ENCODE assay signal across 33 mouse cellular contexts in genomic region chr6:149243384-149243783, GRCm38 (mm10). TPM values are rescaled to one million over a fixed set of nuclear protein-coding genes. Genes with fewer than 3 reads are reported as not detected.
DNase-seq lines count a peak whose midpoint lies in the region; ATAC-seq and TF ChIP-seq lines count a peak whose summit lies in the region.
"Had no signal": no experiment of that assay in that cellular context is flagged by ENCODE, and none has a peak within 500 bp of the region (broad histone marks: within the 10 kb centered on the region; RNA-seq: fewer than 3 reads in every experiment).

No protein-coding gene starts in this region.

- H3K4me3 ChIP-seq in MEL (ENCODE audit: control insufficient read depth in 1 of 2, insufficient read depth in 1 of 2, low read depth in 2 of 2, low read length in 2 of 2): no peak overlapping the region
- no peak overlapping the region for H3K4me3 ChIP-seq in liver, embryonic 13.5 days (replicated peaks)
- H3K4me3 ChIP-seq in small intestine, adult 2 months (ENCODE audit: low read depth, low read length): no peak overlapping the region
- no peak overlapping the region for H3K4me3 ChIP-seq in forebrain, postnatal 0 days (ENCODE audit: low read depth, low read length)
- H3K4me3 ChIP-seq: embryonic facial prominence, embryonic 13.5 days; erythroblast, embryonic 14.5 days; forebrain, embryonic 13.5 days; heart, embryonic 10.5 days; hindbrain, embryonic 13.5 days; kidney, embryonic 15.5 days; layer of hippocampus, adult 2 months; myocyte; neural tube, embryonic 13.5 days had no signal

- ATAC-seq in erythroid progenitor cell, adult 5-6 weeks (replicated peaks; ENCODE audit: low FRiP score, poor library complexity, severe bottlenecking): 0 out of 2 replicates have a peak, but pooled peaks have one; percentile 47
- peak; percentile 70 for ATAC-seq in liver, embryonic 13.5 days (ENCODE audit: low read depth)
- no peak for ATAC-seq in forebrain, postnatal 0 days
- no peak for ATAC-seq in monocyte, adult 5-6 weeks (replicated peaks; ENCODE audit: insufficient number of reproducible peaks, low FRiP score, low TSS enrichment, poor library complexity, severe bottlenecking)
- ATAC-seq: forebrain, embryonic 13.5 days; midbrain, embryonic 16.5 days had no signal

- no peaks in the 10 kb centered on the region for H3K27me3 ChIP-seq in MEL (ENCODE audit: control insufficient read depth in 1 of 2, insufficient read depth in 2 of 2, low read length in 2 of 2)
- no peaks in the 10 kb centered on the region for H3K27me3 ChIP-seq in liver, embryonic 13.5 days
- H3K27me3 ChIP-seq in small intestine, adult 2 months (ENCODE audit: control insufficient read depth, insufficient read depth, low read length): no peaks in the 10 kb centered on the region
- no peaks in the 10 kb centered on the region for H3K27me3 ChIP-seq in forebrain, postnatal 0 days (ENCODE audit: insufficient read depth, low read length)
- H3K27me3 ChIP-seq: CH12.LX; embryonic facial prominence, embryonic 13.5 days; forebrain, embryonic 13.5 days; hindbrain, embryonic 13.5 days; kidney, embryonic 15.5 days; neural tube, embryonic 13.5 days had no signal

- WGBS in liver, embryonic 13.5 days (ENCODE audit: insufficient replicate concordance): 56% methylated on average over 7 of the region's 7 CpGs
- WGBS in small intestine, adult 2 months: 55% methylated on average over 7 of the region's 7 CpGs
- WGBS in forebrain, postnatal 0 days: 93% methylated on average over 7 of the region's 7 CpGs

- no peak for DNase-seq in MEL (ENCODE audit: low read depth, low spot score)
- DNase-seq in liver, embryonic 13.5 days: no peak
- DNase-seq in natural killer cell, adult 2 months (ENCODE audit: low spot score in 2 of 2): no peak
- DNase-seq in forebrain, postnatal 0 days: no peak
- DNase-seq: adrenal gland, postnatal 14 days; cerebellum, adult 11-12 months; cerebellum, adult 9-11 months; gastrocnemius, postnatal 14 days; heart, adult 11 months; heart, postnatal 36 days; kidney, adult 18-20 months; kidney, postnatal 25 days; left cerebral cortex, postnatal 4 days; lung, embryonic 14.5 days; lung, postnatal 14 days; right cerebral cortex, postnatal 4 days; thymus, adult 2 months; thymus, postnatal 4 days had no signal

- TF ChIP-seq RAD21 in MEL (IDR thresholded peaks at IDR 0.05; ENCODE audit: low read depth, low read length): no peak

- H3K4me2 ChIP-seq in liver, embryonic 13.5 days: no peak overlapping the region
- no peak overlapping the region for H3K4me2 ChIP-seq in forebrain, postnatal 0 days (ENCODE audit: low read depth)
- H3K4me2 ChIP-seq: embryonic facial prominence, embryonic 13.5 days; forebrain, embryonic 13.5 days; hindbrain, embryonic 13.5 days; kidney, embryonic 15.5 days; lung, embryonic 14.5 days; midbrain, embryonic 11.5 days; neural tube, embryonic 13.5 days had no signal

- no peaks in the 10 kb centered on the region for H3K36me3 ChIP-seq in MEL (ENCODE audit: control insufficient read depth in 1 of 2, insufficient read depth in 2 of 2, low read length in 2 of 2)
- H3K36me3 ChIP-seq in liver, embryonic 13.5 days: peaks cover 4% of the 10 kb centered on the region; the same call in 1 of the 2 replicates
- no peaks in the 10 kb centered on the region for H3K36me3 ChIP-seq in small intestine, adult 2 months (ENCODE audit: control insufficient read depth, insufficient read depth, low read length)
- no peaks in the 10 kb centered on the region for H3K36me3 ChIP-seq in forebrain, postnatal 0 days (ENCODE audit: insufficient read depth)
- H3K36me3 ChIP-seq: embryonic facial prominence, embryonic 13.5 days; heart, embryonic 10.5 days; hindbrain, embryonic 13.5 days; kidney, embryonic 15.5 days; neural tube, embryonic 13.5 days had no signal

- no peaks in the 10 kb centered on the region for H3K79me2 ChIP-seq in MEL (ENCODE audit: control insufficient read depth, insufficient read depth, low read length, poor library complexity)

- H3K4me1 ChIP-seq in MEL (ENCODE audit: control insufficient read depth in 1 of 2, insufficient read depth in 2 of 2, low read length in 2 of 2): no peaks in the 10 kb centered on the region
- H3K4me1 ChIP-seq in liver, embryonic 13.5 days (replicated peaks): no peaks in the 10 kb centered on the region
- 0 out of 2 replicates have a peak, but pooled peaks cover 2% of the 10 kb centered on the region for H3K4me1 ChIP-seq in small intestine, adult 2 months (ENCODE audit: control insufficient read depth, insufficient read depth, insufficient read length, low read length)
- H3K4me1 ChIP-seq in forebrain, postnatal 0 days (ENCODE audit: insufficient read depth): no peaks in the 10 kb centered on the region
- H3K4me1 ChIP-seq: embryonic facial prominence, embryonic 13.5 days; forebrain, embryonic 13.5 days; hindbrain, embryonic 13.5 days; kidney, embryonic 15.5 days; neural tube, embryonic 13.5 days had no signal

- H3K9me3 ChIP-seq in MEL (replicated peaks; ENCODE audit: insufficient read depth, low read length): no peaks in the 10 kb centered on the region
- peaks cover 19% of the 10 kb centered on the region for H3K9me3 ChIP-seq in liver, embryonic 13.5 days (replicated peaks)
- H3K9me3 ChIP-seq in forebrain, postnatal 0 days (ENCODE audit: low read length): 0 out of 2 replicates have a peak, but pooled peaks cover 3% of the 10 kb centered on the region
- H3K9me3 ChIP-seq: neural tube, embryonic 13.5 days had no signal

- H3K27ac ChIP-seq in MEL (ENCODE audit: control insufficient read depth, low read depth, low read length): no peak overlapping the region
- H3K27ac ChIP-seq in liver, embryonic 13.5 days: no peak overlapping the region
- peak overlapping the region; percentile 12; the same call in 1 of the 2 replicates for H3K27ac ChIP-seq in small intestine, adult 2 months (ENCODE audit: insufficient read depth, low read depth, low read length)
- no peak overlapping the region for H3K27ac ChIP-seq in forebrain, postnatal 0 days (ENCODE audit: low read depth, low read length)
- H3K27ac ChIP-seq: embryonic facial prominence, embryonic 13.5 days; forebrain, embryonic 13.5 days; heart, embryonic 10.5 days; hindbrain, embryonic 13.5 days; kidney, embryonic 15.5 days; layer of hippocampus, adult 2 months; neural tube, embryonic 13.5 days had no signal

- TF ChIP-seq EP300 in MEL (IDR thresholded peaks at IDR 0.05; ENCODE audit: low read depth in 1 of 2, low read length in 2 of 2): peak in 1 of 2 experiments; percentile 17; a peak in 2 of 4 replicates

- TF ChIP-seq CTCF in MEL (IDR thresholded peaks at IDR 0.05 in 2 of 3, conservative IDR thresholded peaks at IDR 0.05 in 1 of 3; ENCODE audit: control insufficient read depth in 1 of 3, insufficient read depth in 1 of 3, low read depth in 2 of 3, low read length in 3 of 3, poor library complexity in 1 of 3, severe bottlenecking in 1 of 3): no peak
- TF ChIP-seq CTCF in small intestine, adult 2 months (IDR thresholded peaks at IDR 0.05; ENCODE audit: extremely low read depth, insufficient read length, insufficient replicate concordance, low read depth, low read length): no peak
- no peak for TF ChIP-seq CTCF in forebrain, postnatal 0 days (IDR thresholded peaks at IDR 0.05; ENCODE audit: low read depth)

- no peak for TF ChIP-seq POLR2A in MEL (IDR thresholded peaks at IDR 0.05; ENCODE audit: control insufficient read depth in 1 of 2, insufficient read depth in 1 of 2, low read depth in 1 of 2, low read length in 2 of 2, poor library complexity in 1 of 2)
- TF ChIP-seq POLR2A in small intestine, adult 2 months (IDR thresholded peaks at IDR 0.05; ENCODE audit: low read depth, low read length): no peak

- no peak overlapping the region for H3K9ac ChIP-seq in MEL (ENCODE audit: control insufficient read depth, low read depth, low read length, poor library complexity, severe bottlenecking)
- H3K9ac ChIP-seq in liver, embryonic 13.5 days: no peak overlapping the region
- no peak overlapping the region for H3K9ac ChIP-seq in forebrain, postnatal 0 days
- H3K9ac ChIP-seq: embryonic facial prominence, embryonic 13.5 days; forebrain, embryonic 13.5 days; hindbrain, embryonic 13.5 days; kidney, embryonic 15.5 days; lung, embryonic 14.5 days; neural tube, embryonic 13.5 days had no signal

TF ChIP-seq in MEL, 35 proteins besides CTCF, POLR2A, EP300 and RAD21:
- TF ChIP-seq TBP (IDR thresholded peaks at IDR 0.05; ENCODE audit: low read depth, low read length) (no peak), TAL1 (IDR thresholded peaks at IDR 0.05; ENCODE audit: low read length) (peak; percentile 60), TCF12 (IDR thresholded peaks at IDR 0.05; ENCODE audit: low read depth, low read length) (peak; percentile 8; the same call in 1 of the 2 replicates)
TF ChIP-seq in MEL: peak in this region for 2.

RNA-seq across cellular contexts. Expression of gene Amn1, which starts 54.9 kb away (rescaled TPM):
- total RNA-seq in MEL (2012; rRNA removed): 2.7 and 4.4 TPM in 2 replicates
- 1 to 10 TPM in 1 of 2 experiments, not detected in 1; 2.7 TPM for polyA plus RNA-seq in MEL (2012; ENCODE audit: insufficient read depth in 1 of 2, insufficient read length in 2 of 2, low read depth in 1 of 2, low replicate concordance in 2 of 2, missing spikeins in 1 of 2)
- 3.4 and 3.6 TPM in 2 replicates for total RNA-seq in erythroid progenitor cell, adult 5-6 weeks (2015; ENCODE audit: low replicate concordance)
- total RNA-seq in erythroid progenitor cell, adult 5-6 weeks (2017; ENCODE audit: low replicate concordance): 1.4 and 5.4 TPM in 2 replicates
- polyA plus RNA-seq in liver, embryonic 13.5 days (2015; fragmentation: Nextera tagmentation; extraction: Ambion mirVana): 7.7 and 8.0 TPM in 2 replicates
- polyA plus RNA-seq in small intestine, adult 2 months (2012; rRNA removed): 2.8 and 4.0 TPM in 2 replicates
- total RNA-seq in forebrain, postnatal 0 days (2014; rRNA removed): 64.8 and 80.2 TPM in 2 replicates
- 93.8 and 101 TPM in 2 replicates for polyA plus RNA-seq in forebrain, postnatal 0 days (2015; fragmentation: Nextera tagmentation; extraction: Ambion mirVana)
- 21.7 to 34.0 TPM (median 25.1 TPM) in 3 replicates for total RNA-seq in monocyte, adult 5-6 weeks (2017)

Comparison
In these comparisons a context has a peak if more than half of its experiments do, and no peak if none do; other contexts are left out.
1. ATAC-seq: peak in erythroid progenitor cell, adult 5-6 weeks (single experiment) and liver, embryonic 13.5 days (single experiment); none in forebrain, postnatal 0 days (single experiment) and monocyte, adult 5-6 weeks (single experiment).